Mouse (Mus musculus) left cerebral cortex, adult 2 months (tissue): Measurements from ENCODE around the gene Intu. TPM values are rescaled to one million over a fixed set of nuclear protein-coding genes. Genes with fewer than 3 reads are reported as not detected.

Experiments
- DNase-seq, 2 experiments: peaks; one replicate each; pipeline ENCODE4 v3.0.0; 2021 to 2022; ENCODE audit warnings: low spot score in 2 of 2, mixed read lengths in 1 of 2; ENCODE audit errors: extremely low spot score in 1 of 2
- H3K27ac ChIP-seq: fragments of 200-600 bp; 2 replicates; pipeline ENCODE4 v1.8.1; 2022
- H3K4me3 ChIP-seq: fragments of 200-600 bp; 2 replicates; pipeline ENCODE4 v1.8.1; 2022
- CTCF ChIP-seq: fragments of 200-600 bp; IDR thresholded peaks from 2 replicates; pipeline ENCODE4 v1.8.1; 2022; ENCODE audit warnings: antibody characterized with exemption, mild to moderate bottlenecking, moderate library complexity
- intact Hi-C: fragments of 180-260 bp; cut with DNase I; formaldehyde crosslinking; loops from one replicate; pipeline ENCODE4 v1.15.1; 2025
- microRNA-seq, 2 experiments: library from miRNA; unstranded; fragments of <30 nt; microRNA quantifications; one replicate each; pipeline ENCODE4 v1.2.0; 2021
- total RNA-seq, 2 experiments: library from RNA; stranded (reverse); gene quantifications; 2 replicates each; pipeline ENCODE4 v1.2.3; 2021

Intu gene
- total RNA-seq, 2 experiments from 2014 or later = 6.7 to 8.4 TPM

DNA sequence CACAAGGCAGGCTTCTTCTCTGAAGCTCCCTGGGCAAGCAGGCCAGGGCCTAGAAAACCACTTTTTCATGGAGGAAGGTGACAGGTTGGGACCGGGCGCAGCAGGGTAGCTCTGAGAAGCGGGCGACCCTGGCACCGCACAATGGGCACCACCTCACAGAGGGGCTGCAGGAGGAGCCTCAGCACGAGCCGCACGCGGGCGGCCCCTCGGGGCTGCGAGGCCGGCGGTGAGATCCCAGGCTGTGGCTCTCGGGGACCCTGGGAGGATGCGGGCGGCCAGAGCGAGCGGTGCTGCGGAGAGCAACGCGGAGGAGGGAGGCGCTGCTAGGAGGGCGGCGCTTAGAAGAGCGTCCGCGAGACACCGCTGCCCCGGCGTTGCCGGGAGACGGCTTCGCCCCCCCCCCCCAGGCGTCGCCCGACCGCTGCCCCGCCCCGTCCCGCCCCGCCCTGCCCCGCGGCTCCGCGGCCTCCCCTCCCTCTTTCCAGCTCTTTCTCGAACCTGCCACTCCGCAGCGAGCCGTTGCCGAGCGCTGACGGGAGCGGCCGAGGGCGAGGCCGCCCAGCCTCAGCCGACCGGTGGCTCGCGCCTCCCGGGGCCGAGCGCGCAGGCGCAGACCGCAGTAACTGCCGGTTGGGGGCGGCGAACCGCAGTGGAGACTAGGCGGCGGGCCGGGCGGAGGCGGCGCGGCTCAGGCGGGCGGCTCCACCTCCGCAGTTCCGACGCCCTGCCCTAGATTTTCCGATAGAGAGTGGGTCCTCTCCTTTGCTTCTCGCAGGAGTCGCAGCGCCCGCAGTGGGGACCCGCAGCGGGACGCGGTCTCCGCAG lies 214.0 kb downstream of the Intu start:
- intact Hi-C loops = loop anchor here (1.0 to 5.0 kb wide), 3 partner anchors 53 to 214 kb away; partner anchors contain the start of genes Abhd18, Intu and Mfsd8
- Histone ChIP-seq H3K27ac (peak overlapping the region; percentile 96), H3K4me3 (peak overlapping the region; percentile 89)
- peak; percentile 93 to 95 for DNase-seq
- no peak for TF ChIP-seq CTCF

DNA sequence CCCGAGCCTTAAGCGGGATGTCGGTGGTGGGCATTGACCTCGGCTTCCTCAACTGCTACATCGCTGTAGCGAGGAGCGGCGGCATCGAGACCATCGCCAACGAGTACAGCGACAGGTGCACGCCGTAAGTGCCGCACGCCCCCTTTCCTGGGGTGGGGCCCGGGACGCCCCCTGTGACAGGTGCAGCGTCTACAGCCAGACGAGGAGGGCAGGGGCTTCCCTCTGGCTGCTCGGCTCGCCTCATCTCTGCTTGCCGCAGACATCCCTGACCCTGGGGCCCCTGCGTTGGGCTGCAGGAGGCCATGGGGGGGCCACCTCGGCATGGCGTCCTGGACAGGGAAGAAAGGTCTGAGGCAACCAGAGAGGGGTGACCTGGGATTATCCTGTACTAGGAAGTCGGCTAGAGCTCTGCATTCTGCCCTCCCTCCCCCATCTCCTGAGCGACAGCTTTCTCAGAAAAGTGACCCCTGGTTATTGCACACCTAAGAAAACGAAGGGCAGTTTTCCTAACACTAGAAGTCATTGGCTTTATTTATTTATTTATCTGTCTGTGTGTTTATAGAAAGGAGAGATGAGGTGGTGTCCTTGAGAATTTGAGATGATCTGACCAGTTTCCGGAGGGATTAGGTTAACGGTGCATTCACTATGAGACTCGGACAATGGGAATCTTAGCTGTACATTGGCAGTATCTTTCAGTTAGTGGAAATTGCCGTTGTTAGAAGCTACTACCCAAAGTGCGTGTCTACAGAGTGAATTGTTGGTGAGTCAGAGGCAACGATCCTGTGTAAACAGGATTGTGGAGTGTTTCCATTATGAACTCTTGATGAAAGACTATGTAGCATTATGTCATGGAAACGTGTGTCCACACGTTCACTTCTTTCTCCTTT lies 214.8 kb downstream of the Intu start:
- Histone ChIP-seq H3K4me3 (peak overlapping the region; percentile 89), H3K27ac (peak overlapping the region; percentile 96)
- intact Hi-C loops = loop anchor here (1.0 to 2.0 kb wide), 2 partner anchors 100 to 215 kb away; partner anchors contain the start of genes Abhd18, Intu and Mfsd8
- DNase-seq = no peak
- no peak for TF ChIP-seq CTCF

Small RNA genes within 50 kb of the gene (microRNA-seq; reads per million reads assigned to microRNA genes)
- 0 reads per million in 2 experiments for gene Gm23810

Other genes with a start within 250 kb of the Intu start
- gene Slc25a31, start 177.6 kb downstream of the Intu start, total RNA-seq = not detected
- gene Hspa4l, start 213.2 kb downstream of the Intu start, total RNA-seq = 100 to 1,000 TPM; 167 to 172 TPM